Mouse (Mus musculus) bone marrow macrophage, adult 2 months (primary cell): Measurements from ENCODE around the gene Ablim1.

Experiments used
- CTCF ChIP-seq: IDR thresholded peaks from 2 replicates; pipeline ENCODE4 v1.5.1; 2012; ENCODE audit warnings: low read depth, mild to moderate bottlenecking, low read length, moderate library complexity
- POLR2A ChIP-seq: IDR thresholded peaks from 2 replicates; pipeline ENCODE4 v1.6.1; 2012; ENCODE audit warnings: mild to moderate bottlenecking, low read depth, low read length, borderline replicate concordance

GRCm38 (mm10) chr19:57248781-57249180 lies 65.9 kb downstream of the Ablim1 start:
- no peak for TF ChIP-seq CTCF
- no peak for TF ChIP-seq POLR2A
